Mouse (Mus musculus) embryonic facial prominence, embryonic 12.5 days (tissue): ENCODE data around the gene Rpl41. TPM values are rescaled to one million over a fixed set of nuclear protein-coding genes. Genes with fewer than 3 reads are reported as not detected.
"Not testable (repeated sequence)": the region's sequence is repeated elsewhere in the genome, so short reads cannot be mapped to it uniquely, and the experiment has no call there.

Source experiments
- ATAC-seq: fragments of 200-750 bp; cut with Nextera tagmentation; 2 replicates; pipeline ENCODE4 v1.8.0; 2017; ENCODE audit not compliant: insufficient number of reproducible peaks, insufficient read depth, low FRiP score, low TSS enrichment
- H3K27ac ChIP-seq: fragments of 300-500 bp; sonication (generic); 2 replicates; pipeline ENCODE4 v1.5.1; 2016; ENCODE audit warnings: mild to moderate bottlenecking
- H3K27me3 ChIP-seq: fragments of 300-500 bp; sonication (generic); 2 replicates; pipeline ENCODE4 v1.6.1; 2016; ENCODE audit warnings: mild to moderate bottlenecking, moderate library complexity
- H3K36me3 ChIP-seq: fragments of 300-500 bp; sonication (generic); 2 replicates; pipeline ENCODE4 v1.6.1; 2016; ENCODE audit warnings: mild to moderate bottlenecking
- H3K4me1 ChIP-seq: fragments of 300-500 bp; sonication (generic); 2 replicates; pipeline ENCODE4 v1.6.1; 2016
- H3K4me2 ChIP-seq: fragments of 300-500 bp; sonication (generic); replicated peaks from 2 replicates; pipeline ENCODE4 v1.6.1; 2016; ENCODE audit warnings: mild to moderate bottlenecking, moderate library complexity
- H3K4me3 ChIP-seq: fragments of 300-500 bp; sonication (generic); 2 replicates; pipeline ENCODE4 v1.5.1; 2016; ENCODE audit warnings: mild to moderate bottlenecking
- H3K9ac ChIP-seq: fragments of 300-500 bp; sonication (generic); 2 replicates; pipeline ENCODE4 v1.6.1; 2016; ENCODE audit warnings: mild to moderate bottlenecking, moderate library complexity
- H3K9me3 ChIP-seq: fragments of 300-500 bp; sonication (generic); 2 replicates; pipeline ENCODE4 v1.6.1; 2016; ENCODE audit warnings: mild to moderate bottlenecking, moderate library complexity
- WGBS: fragments of 180-500 bp; shearing (Covaris S2); methylation state at CpG from one replicate; pipeline ENCODE4 v1.1.7; 2016; 5-methylcytosine and 5-hydroxymethylcytosine counted together
- polyA plus RNA-seq: library from polyadenylated mRNA; unstranded; fragments of >200 nt; fragmentation: Nextera tagmentation; extraction: Ambion mirVana; gene quantifications from 2 replicates; pipeline ENCODE4 v1.2.1, GENCODE M21; 2016

Rpl41 gene
- polyA plus RNA-seq, 1 experiment from 2014 or later = 3,271 TPM

GRCm38 (mm10) chr10:128584386-128584785 is 35.3 kb upstream of the Rpl41 start:
- Histone ChIP-seq H3K9me3 (no peaks in the 10 kb centered on the region), H3K4me3 (no peak overlapping the region), H3K27me3 (peaks cover 43% of the 10 kb centered on the region), H3K4me2 (no peak overlapping the region), H3K9ac (no peak overlapping the region), H3K36me3 (peaks cover 6% of the 10 kb centered on the region; the same call in 1 of the 2 replicates), H3K27ac (no peak overlapping the region), H3K4me1 (peaks cover 12% of the 10 kb centered on the region)
- ATAC-seq = no peak
- WGBS = 12% methylated on average over 4 of the region's 4 CpGs

- Histone ChIP-seq H3K27me3 (peaks cover 36% of the 10 kb centered on the region), H3K4me3 (no peak overlapping the region), H3K9ac (no peak overlapping the region), H3K9me3 (no peaks in the 10 kb centered on the region), H3K4me1 (peaks cover 7% of the 10 kb centered on the region), H3K27ac (no peak overlapping the region), H3K4me2 (no peak overlapping the region), H3K36me3 (peaks cover 6% of the 10 kb centered on the region; the same call in 1 of the 2 replicates)
- no peak for ATAC-seq
- WGBS = 44% methylated on average over 7 of the region's 7 CpGs
Measured at GRCm38 (mm10) chr10:128583644-128584043, 34.5 kb upstream of the Rpl41 start.

- 85% methylated on average over 4 of the region's 4 CpGs for WGBS
- Histone ChIP-seq H3K4me2 (no peak overlapping the region), H3K27me3 (0 out of 2 replicates have a peak, but pooled peaks cover 4% of the 10 kb centered on the region), H3K9ac (no peak overlapping the region), H3K4me3 (no peak overlapping the region), H3K36me3 (peaks cover 10% of the 10 kb centered on the region; the same call in 1 of the 2 replicates), H3K4me1 (no peaks in the 10 kb centered on the region; the same call in 1 of the 2 replicates), H3K9me3 (0 out of 2 replicates have a peak, but pooled peaks cover 3% of the 10 kb centered on the region), H3K27ac (no peak overlapping the region)
- ATAC-seq = no peak
Measured at GRCm38 (mm10) chr10:128579731-128580130, 30.6 kb upstream of the Rpl41 start.

GRCm38 (mm10) chr10:128579298-128579697 is 30.2 kb upstream of the Rpl41 start:
- Histone ChIP-seq H3K9me3 (0 out of 2 replicates have a peak, but pooled peaks cover 3% of the 10 kb centered on the region), H3K9ac (no peak overlapping the region), H3K4me3 (no peak overlapping the region), H3K4me2 (no peak overlapping the region), H3K4me1 (no peaks in the 10 kb centered on the region; the same call in 1 of the 2 replicates), H3K27me3 (0 out of 2 replicates have a peak, but pooled peaks cover 4% of the 10 kb centered on the region), H3K27ac (no peak overlapping the region), H3K36me3 (peaks cover 10% of the 10 kb centered on the region; the same call in 1 of the 2 replicates)
- no peak for ATAC-seq
- WGBS = 89% methylated on average over 3 of the region's 3 CpGs

GRCm38 (mm10) chr10:128578330-128578729 is 29.2 kb upstream of the Rpl41 start:
- H3K9ac ChIP-seq = no peak overlapping the region
- H3K9me3 ChIP-seq = 0 out of 2 replicates have a peak, but pooled peaks cover 3% of the 10 kb centered on the region
- H3K27ac ChIP-seq = no peak overlapping the region
- no peak overlapping the region for H3K4me3 ChIP-seq
- H3K36me3 ChIP-seq = peaks cover 10% of the 10 kb centered on the region; the same call in 1 of the 2 replicates
- no peak for ATAC-seq
- WGBS = 74% methylated on average over 11 of the region's 11 CpGs
- H3K27me3 ChIP-seq = no peaks in the 10 kb centered on the region
- H3K4me1 ChIP-seq = no peaks in the 10 kb centered on the region
- no peak overlapping the region for H3K4me2 ChIP-seq

GRCm38 (mm10) chr10:128575063-128575462 is 26.0 kb upstream of the Rpl41 start:
- no peak for ATAC-seq
- 91% methylated on average over 2 of the region's 2 CpGs for WGBS
- Histone ChIP-seq H3K27me3 (no peaks in the 10 kb centered on the region), H3K9ac (no peak overlapping the region), H3K4me2 (no peak overlapping the region), H3K4me3 (no peak overlapping the region), H3K9me3 (0 out of 2 replicates have a peak, but pooled peaks cover 3% of the 10 kb centered on the region), H3K27ac (no peak overlapping the region), H3K36me3 (0 out of 2 replicates have a peak, but pooled peaks cover 4% of the 10 kb centered on the region), H3K4me1 (no peaks in the 10 kb centered on the region)

GRCm38 (mm10) chr10:128565788-128566531 is 16.9 kb upstream of the Rpl41 start, which contains the start of gene Pa2g4:
Gene Pa2g4, minus strand, starts transcription at chr10:128565987.
- Histone ChIP-seq H3K4me1 (peaks cover 16% of the 10 kb centered on the region), H3K4me3 (peak within 1 kb of the TSS; percentile 91), H3K9me3 (no peaks in the 10 kb centered on the region), H3K27ac (peak within 1 kb of the TSS; percentile 94), H3K36me3 (peaks cover 32% of the 10 kb centered on the region), H3K27me3 (no peaks in the 10 kb centered on the region), H3K4me2 (peak within 1 kb of the TSS; percentile 90), H3K9ac (peak within 1 kb of the TSS; percentile 95)
- peak; percentile 99 for ATAC-seq
- under 1% methylated on average over 58 of the region's 58 CpGs for WGBS

- Histone ChIP-seq H3K9me3 (no peaks in the 10 kb centered on the region), H3K4me2 (peak overlapping the region; percentile 90), H3K4me3 (peak overlapping the region; percentile 91), H3K27ac (peak overlapping the region; percentile 94), H3K36me3 (peaks cover 38% of the 10 kb centered on the region), H3K4me1 (peaks cover 16% of the 10 kb centered on the region), H3K9ac (peak overlapping the region; percentile 95), H3K27me3 (no peaks in the 10 kb centered on the region)
- WGBS = under 1% methylated on average over 46 of the region's 46 CpGs
- peak; percentile 50 for ATAC-seq
Measured at GRCm38 (mm10) chr10:128565206-128565787, 16.2 kb upstream of the Rpl41 start.

GRCm38 (mm10) chr10:128563544-128563943 is 14.4 kb upstream of the Rpl41 start:
- Histone ChIP-seq H3K9ac (peak overlapping the region; percentile 2; the same call in 1 of the 2 replicates), H3K4me2 (peak overlapping the region; percentile 90), H3K36me3 (peaks cover 50% of the 10 kb centered on the region), H3K27ac (no peak overlapping the region), H3K4me3 (no peak overlapping the region; the same call in 1 of the 2 replicates), H3K27me3 (no peaks in the 10 kb centered on the region), H3K4me1 (peaks cover 16% of the 10 kb centered on the region), H3K9me3 (no peaks in the 10 kb centered on the region)
- 87% methylated on average over 6 of the region's 6 CpGs for WGBS
- ATAC-seq = no peak

- Histone ChIP-seq H3K4me2 (no peak overlapping the region), H3K4me1 (no peaks in the 10 kb centered on the region), H3K36me3 (peaks cover 50% of the 10 kb centered on the region), H3K27ac (no peak overlapping the region), H3K9me3 (no peaks in the 10 kb centered on the region), H3K27me3 (no peaks in the 10 kb centered on the region), H3K9ac (no peak overlapping the region), H3K4me3 (no peak overlapping the region)
- WGBS = 73% methylated on average over 6 of the region's 6 CpGs
- ATAC-seq = no peak
Measured at GRCm38 (mm10) chr10:128556963-128557362, 7.9 kb upstream of the Rpl41 start.

- Histone ChIP-seq H3K4me3 (no peak overlapping the region), H3K9me3 (no peaks in the 10 kb centered on the region), H3K4me1 (no peaks in the 10 kb centered on the region), H3K4me2 (no peak overlapping the region), H3K27ac (no peak overlapping the region), H3K9ac (no peak overlapping the region), H3K36me3 (peaks cover 44% of the 10 kb centered on the region), H3K27me3 (no peaks in the 10 kb centered on the region)
- ATAC-seq = no peak
Measured at GRCm38 (mm10) chr10:128556286-128556685, 7.2 kb upstream of the Rpl41 start.

- H3K4me3 ChIP-seq, H3K27me3 ChIP-seq, H3K9me3 ChIP-seq, ATAC-seq, H3K4me2 ChIP-seq, H3K4me1 ChIP-seq, H3K9ac ChIP-seq, H3K27ac ChIP-seq: not testable (repeated sequence)
- WGBS = 97% methylated on average over 1 of the region's 1 CpGs
- peaks cover 36% of the 10 kb centered on the region for H3K36me3 ChIP-seq
Measured at GRCm38 (mm10) chr10:128555567-128555966, 6.5 kb upstream of the Rpl41 start.
